Mouse (Mus musculus): ENCODE results near the gene Zfyve26.

DNA sequence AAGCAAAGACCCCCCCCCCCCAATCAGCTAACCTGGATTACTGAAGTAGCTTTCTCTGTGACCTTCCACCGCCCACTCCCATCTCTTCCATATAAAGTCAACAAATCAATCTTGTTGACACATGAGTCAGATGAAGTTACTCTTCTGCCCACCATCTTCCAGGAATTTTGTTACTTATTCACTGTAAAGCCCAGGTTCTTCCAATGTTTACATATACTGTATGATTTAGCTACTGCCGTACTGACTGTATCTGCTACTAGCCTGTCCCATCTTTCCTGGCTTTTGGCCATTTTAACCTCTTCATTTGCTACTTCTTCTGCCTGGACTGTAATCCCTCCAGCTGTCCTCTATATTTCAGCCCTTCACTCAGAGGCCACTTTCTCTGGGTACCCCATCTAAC, 54.1 kb downstream of the Zfyve26 start:
- TF ChIP-seq GATA1 (IDR thresholded peaks at IDR 0.05; ENCODE audit: low read length) (no peak), TAL1 (IDR thresholded peaks at IDR 0.05; ENCODE audit: low read length) (no peak)

All from erythroblast, embryonic 14.5 days (primary cell).